Mouse (Mus musculus): ENCODE data around the gene Prss32.

The Prss32 gene

DNA sequence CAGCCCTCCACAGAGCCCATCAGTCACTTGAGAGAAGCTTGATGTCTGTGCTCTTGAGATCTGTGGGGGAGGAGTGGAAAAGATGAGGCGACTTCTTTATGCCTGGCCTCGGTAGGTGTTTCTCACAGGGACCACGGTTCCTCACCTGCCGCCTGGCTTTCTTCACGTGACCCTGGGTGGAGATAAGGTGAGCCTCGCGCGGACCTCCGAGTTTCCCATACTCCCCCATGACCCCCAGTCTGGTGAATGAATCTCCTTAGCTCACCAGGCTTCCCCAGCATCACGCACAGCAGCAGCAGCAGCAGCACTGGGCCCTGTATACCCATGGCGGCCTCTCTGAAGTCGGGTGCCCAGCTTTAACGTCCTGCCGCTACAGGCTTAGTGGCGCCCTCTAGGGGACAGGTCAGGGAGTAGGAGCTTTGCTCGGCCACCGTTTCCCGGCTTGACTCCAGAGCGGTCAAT, at the start of gene Prss32, which contains the start of gene Prss41:
Gene Prss32, plus strand, starts transcription at position 44 of the 462 bp plus-strand sequence.
Gene Prss41, minus strand, starts transcription at position 361 of the 462 bp plus-strand sequence.
- DNase-seq (ENCODE audit: low spot score), result peak; percentile 74

DNA sequence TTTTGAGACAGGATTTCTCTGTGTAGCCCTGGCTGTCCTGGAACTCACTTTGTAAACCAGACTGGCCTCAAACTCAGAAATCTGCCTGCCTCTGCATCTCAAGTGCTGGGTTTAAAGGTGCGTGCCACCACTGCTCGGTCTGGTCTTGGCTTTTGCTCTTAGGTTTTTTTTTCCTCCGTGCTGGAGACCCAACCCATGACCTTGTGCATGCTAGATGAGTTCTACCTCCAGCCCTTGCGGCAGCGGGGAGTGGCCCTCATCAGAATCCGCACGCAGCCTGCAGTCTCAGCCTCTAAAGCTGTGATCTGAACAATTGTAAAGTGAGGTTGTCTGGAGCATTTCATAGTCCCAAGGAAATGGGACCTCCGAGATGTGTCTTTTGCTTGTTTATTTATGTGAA, 48.3 kb upstream of the Prss32 start:
- no peak for DNase-seq (ENCODE audit: low spot score)

- DNase-seq (ENCODE audit: low spot score), result no peak
These were observed 46.3 kb upstream of the Prss32 start for GRCm38 (mm10) chr17:23797316-23797715.

DNA sequence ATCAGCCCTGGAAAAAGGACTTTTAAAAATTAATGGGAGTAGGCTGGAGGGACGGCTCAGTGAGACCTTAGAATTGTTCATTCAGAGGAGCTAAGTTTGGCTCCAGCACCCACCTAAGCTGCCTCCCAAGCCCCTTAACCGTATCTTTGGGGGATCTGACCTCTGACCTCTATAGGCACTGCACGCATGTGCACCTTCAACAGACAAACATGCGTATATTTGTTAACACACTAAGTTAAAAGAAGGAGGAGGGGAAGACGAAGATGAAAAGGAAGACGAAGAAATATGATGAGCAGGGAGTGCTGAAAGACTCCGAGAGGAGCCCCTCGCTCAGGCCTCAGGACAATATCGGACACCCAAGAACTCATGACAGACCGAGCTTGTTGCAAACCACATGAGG, 42.0 kb upstream of the Prss32 start:
- DNase-seq (ENCODE audit: low spot score), result no peak

- DNase-seq (ENCODE audit: low spot score), result peak; percentile 94
These were observed 40.8 kb upstream of the Prss32 start for GRCm38 (mm10) chr17:23802746-23803365.

DNA sequence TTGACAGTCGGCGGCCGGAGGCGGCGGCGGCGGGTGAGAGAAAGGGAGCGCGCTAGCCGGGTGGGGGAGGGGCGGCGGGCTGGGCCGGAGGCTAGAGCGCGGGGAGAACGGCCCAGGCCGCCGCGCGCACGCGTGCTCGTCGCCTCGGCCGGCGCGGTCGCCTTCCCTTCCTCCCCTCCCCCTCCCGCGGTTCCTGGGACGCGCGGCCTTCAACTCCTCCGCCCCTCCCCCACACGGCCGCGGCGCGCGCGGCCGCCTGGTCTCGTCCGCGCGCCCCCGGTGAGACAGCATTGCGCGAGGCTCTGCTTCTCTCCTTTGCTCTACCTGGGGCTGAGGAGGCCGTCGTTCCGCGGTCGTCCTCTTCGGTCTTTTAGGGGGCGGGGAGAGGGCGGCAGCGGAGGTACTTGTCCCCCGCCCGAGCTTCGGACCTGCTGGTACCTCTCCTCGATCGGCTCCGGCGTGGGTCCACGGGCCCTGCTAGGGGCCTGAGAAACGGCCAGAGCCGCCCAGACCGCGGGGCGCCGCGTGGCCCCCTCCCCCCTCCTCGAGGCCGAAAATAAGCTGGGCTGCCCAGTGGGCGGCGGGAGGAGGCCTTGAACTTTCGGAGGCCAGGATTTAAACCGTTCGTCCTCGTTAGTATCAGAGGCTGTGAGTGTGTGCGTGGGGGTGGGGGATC, 40.2 kb upstream of the Prss32 start:
- peak; percentile 81 for DNase-seq (ENCODE audit: low spot score)

- no peak for DNase-seq (ENCODE audit: low spot score)
These were observed 39.1 kb upstream of the Prss32 start for GRCm38 (mm10) chr17:23804426-23805085.

GRCm38 (mm10) chr17:23806867-23807266, 36.8 kb upstream of the Prss32 start:
- no peak for DNase-seq (ENCODE audit: low spot score)

DNA sequence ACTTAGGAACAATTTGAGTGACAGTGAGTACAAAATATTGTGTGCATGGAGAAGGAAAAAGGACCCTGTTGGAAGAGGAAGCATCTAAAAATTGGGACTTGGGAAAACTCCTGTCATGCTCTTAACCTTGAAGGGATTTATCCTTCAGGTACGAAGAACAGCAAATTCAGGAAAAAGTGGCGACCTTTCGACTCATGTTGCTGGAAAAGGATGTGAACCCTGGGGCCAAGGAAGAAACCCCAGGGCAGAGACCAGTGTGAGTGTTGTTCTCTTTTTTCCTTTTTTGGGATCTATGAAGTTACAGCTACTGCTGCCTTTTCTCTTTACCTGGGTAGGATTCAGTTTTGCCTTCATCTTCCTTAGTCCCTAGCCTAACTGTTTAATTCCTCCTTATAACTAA, 35.7 kb upstream of the Prss32 start:
- DNase-seq (ENCODE audit: low spot score), result no peak

GRCm38 (mm10) chr17:23815641-23816040, 28.0 kb upstream of the Prss32 start:
- DNase-seq (ENCODE audit: low spot score), result no peak

DNA sequence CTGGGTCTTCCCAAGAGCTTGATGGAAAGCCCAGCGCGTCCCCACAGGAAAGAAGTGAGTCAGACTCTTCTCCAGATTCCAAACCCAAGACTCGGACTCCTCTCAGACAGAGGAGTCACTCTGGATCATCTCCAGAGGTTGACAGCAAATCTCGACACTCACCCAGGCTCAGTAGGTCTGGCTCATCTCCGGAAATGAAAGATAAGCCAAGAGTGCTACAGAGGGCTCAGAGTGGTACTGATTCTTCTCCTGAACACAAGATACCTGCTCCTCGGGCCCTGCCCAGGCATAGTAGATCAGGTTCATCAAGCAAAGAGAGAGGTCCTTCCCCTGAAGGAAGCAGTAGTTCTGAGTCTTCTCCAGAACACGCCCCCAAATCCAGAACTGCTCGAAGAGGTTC, 25.1 kb upstream of the Prss32 start:
- no peak for DNase-seq (ENCODE audit: low spot score)

DNA sequence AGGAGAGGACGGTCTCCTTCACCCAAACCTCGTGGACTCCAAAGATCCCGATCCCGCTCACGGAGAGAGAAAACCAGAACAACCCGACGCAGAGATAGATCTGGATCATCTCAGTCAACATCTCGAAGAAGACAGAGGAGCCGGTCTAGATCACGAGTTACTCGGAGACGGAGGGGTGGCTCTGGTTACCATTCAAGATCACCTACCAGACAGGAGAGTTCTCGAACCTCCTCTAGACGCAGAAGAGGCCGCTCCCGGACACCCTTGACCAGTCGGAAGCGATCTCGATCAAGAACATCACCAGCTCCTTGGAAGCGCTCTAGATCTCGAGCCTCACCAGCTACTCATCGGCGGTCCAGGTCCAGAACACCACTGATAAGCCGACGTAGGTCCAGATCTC, 24.4 kb upstream of the Prss32 start:
- DNase-seq (ENCODE audit: low spot score), result no peak

GRCm38 (mm10) chr17:23820731-23821130, 22.9 kb upstream of the Prss32 start:
- no peak for DNase-seq (ENCODE audit: low spot score)

GRCm38 (mm10) chr17:23822094-23822493, 21.6 kb upstream of the Prss32 start:
- no peak for DNase-seq (ENCODE audit: low spot score)

- no peak for DNase-seq (ENCODE audit: low spot score)
These were observed 20.6 kb upstream of the Prss32 start for GRCm38 (mm10) chr17:23823018-23823417.

- DNase-seq (ENCODE audit: low spot score), result no peak
These were observed 20.0 kb upstream of the Prss32 start for GRCm38 (mm10) chr17:23823614-23824013.

DNA sequence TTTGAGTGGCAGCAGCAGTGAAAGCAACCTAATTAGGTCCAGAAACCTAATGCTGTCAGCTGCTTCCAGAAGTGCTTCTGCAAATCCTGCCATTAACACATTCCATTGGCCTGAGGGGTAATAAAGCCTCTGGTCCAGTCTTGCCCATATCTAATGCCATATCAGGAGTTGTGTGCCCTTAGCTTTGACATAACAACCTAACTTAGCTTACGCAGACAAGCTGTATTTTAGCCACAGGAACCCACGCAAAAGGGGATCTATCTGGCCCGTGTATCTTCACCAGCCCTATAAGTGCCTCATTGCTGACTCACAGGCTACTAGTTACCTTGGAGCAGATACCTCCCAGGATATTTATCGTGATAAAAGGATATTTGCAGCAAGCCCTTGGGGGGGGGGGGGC, 18.1 kb upstream of the Prss32 start:
- no peak for DNase-seq (ENCODE audit: low spot score)

GRCm38 (mm10) chr17:23828271-23829001, 15.2 kb upstream of the Prss32 start:
- DNase-seq (ENCODE audit: low spot score), result peak; percentile 51

- DNase-seq (ENCODE audit: low spot score), result peak; percentile 81
These were observed 14.5 kb upstream of the Prss32 start, which contains the start of gene Elob for GRCm38 (mm10) chr17:23829064-23829619. TSS of gene Elob (minus strand) at chr17:23829136.

DNA sequence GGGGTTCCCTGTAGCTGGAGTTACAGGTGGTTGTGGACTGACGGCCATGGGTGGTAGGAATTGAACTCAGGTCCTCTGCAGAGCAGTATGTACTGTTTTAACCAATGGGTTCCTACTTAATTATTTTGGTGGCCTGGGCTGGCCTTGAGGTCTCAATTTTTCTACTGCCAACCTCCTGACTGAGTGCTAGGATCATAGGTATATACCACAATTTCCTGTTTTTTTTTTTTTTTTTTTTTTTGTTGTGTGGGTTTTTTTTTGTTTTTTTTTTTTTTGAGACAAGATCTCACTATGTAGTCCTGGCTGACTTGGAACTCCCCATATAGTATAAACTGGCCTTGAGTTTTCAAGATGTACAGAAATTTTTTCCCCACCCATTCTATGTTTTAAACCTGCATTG, 12.5 kb upstream of the Prss32 start:
- DNase-seq (ENCODE audit: low spot score), result no peak

GRCm38 (mm10) chr17:23836006-23836575, 7.6 kb upstream of the Prss32 start, which contains the start of gene Prss33:
TSS of gene Prss33 (minus strand) at chr17:23836056.
- DNase-seq (ENCODE audit: low spot score), result no peak

- peak; percentile 76 for DNase-seq (ENCODE audit: low spot score)
These were observed 2.5 kb upstream of the Prss32 start for GRCm38 (mm10) chr17:23841145-23841544.

Measured in c-Kit-positive CD71-positive TER-119-positive erythroid progenitor cells, embryonic 14.5 days (primary cell).